Mouse (Mus musculus) heart, adult 8-10 months (tissue): Measurements from ENCODE around the gene Olfr316. TPM values are rescaled to one million over a fixed set of nuclear protein-coding genes. Genes with fewer than 3 reads are reported as not detected.
"Not testable (repeated sequence)": the region's sequence is repeated elsewhere in the genome, so short reads cannot be mapped to it uniquely, and the experiment has no call there.

Experiments
- DNase-seq: peaks from one replicate; pipeline ENCODE4 v3.0.0; 2022; ENCODE audit warnings: low spot score
- total RNA-seq, 4 experiments: library from RNA; stranded (reverse); gene quantifications; 2 replicates each; pipeline ENCODE4 v1.2.4; 2022

Gene Olfr316
- total RNA-seq = not detected

- DNase-seq = no peak
Observed at GRCm38 (mm10) chr11:58752434-58752833, at the start of gene Olfr316. Gene Olfr316, plus strand, starts transcription at chr11:58752734.

DNA sequence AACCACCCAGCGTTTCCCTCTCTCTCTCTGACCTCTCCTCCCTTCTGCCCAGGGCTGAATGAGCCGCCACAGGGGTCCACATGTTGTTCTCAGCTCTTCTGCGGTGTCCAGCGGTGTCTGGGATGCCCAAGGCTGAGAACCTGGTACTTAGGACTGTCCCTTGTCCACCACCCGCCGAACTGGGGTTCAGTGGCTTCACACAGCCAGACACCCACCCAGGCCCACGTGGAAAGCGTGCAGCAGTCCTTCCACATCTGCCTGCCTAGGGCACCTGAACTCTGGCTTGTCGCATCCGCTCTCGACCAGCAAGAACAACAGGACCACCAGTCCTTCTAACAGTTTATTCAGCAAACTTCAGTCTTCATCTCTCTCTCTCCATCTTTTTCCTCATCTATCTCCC, 43.4 kb upstream of the Olfr316 start:
- no peak for DNase-seq

- not testable (repeated sequence) for DNase-seq
Observed at GRCm38 (mm10) chr11:58717723-58718122, 34.8 kb upstream of the Olfr316 start.

- no peak for DNase-seq
Observed at GRCm38 (mm10) chr11:58719701-58720100, 32.8 kb upstream of the Olfr316 start.

- no peak for DNase-seq
Observed at GRCm38 (mm10) chr11:58723914-58724313, 28.6 kb upstream of the Olfr316 start, which contains the start of gene Olfr318. Gene Olfr318, minus strand, starts transcription at chr11:58724014.

- not testable (repeated sequence) for DNase-seq
Observed at GRCm38 (mm10) chr11:58727896-58728650, 24.5 kb upstream of the Olfr316 start.

GRCm38 (mm10) chr11:58733372-58733771, 19.2 kb upstream of the Olfr316 start:
- DNase-seq = no peak

GRCm38 (mm10) chr11:58738792-58739262, 13.7 kb upstream of the Olfr316 start, which contains the start of gene Olfr317:
Gene Olfr317, minus strand, starts transcription at chr11:58739212.
- DNase-seq = no peak

DNA sequence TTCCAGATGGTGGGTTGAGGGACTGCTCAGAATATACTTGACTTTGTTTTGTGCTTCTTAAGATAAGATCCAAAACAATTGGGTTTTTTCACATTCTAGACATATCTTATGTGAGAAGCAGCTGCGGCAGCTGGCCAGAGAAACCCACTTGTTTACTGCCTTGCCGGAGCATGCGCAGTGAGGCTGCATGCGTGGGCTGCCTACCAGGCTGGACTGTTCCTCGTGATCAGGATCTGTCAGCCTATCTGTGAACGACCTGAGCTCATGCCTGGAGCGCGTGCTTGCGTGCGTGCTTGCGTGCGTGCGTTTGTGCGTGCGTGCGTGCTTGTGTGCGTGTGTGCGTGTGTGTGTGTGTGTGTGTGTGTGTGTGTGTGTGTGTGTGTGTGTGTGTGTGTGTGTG, 1.4 kb upstream of the Olfr316 start:
- DNase-seq = not testable (repeated sequence)

- no peak for DNase-seq
Observed at GRCm38 (mm10) chr11:58772888-58773287, 20.4 kb downstream of the Olfr316 start, which contains the start of gene Olfr315. Gene Olfr315, plus strand, starts transcription at chr11:58773188.

DNA sequence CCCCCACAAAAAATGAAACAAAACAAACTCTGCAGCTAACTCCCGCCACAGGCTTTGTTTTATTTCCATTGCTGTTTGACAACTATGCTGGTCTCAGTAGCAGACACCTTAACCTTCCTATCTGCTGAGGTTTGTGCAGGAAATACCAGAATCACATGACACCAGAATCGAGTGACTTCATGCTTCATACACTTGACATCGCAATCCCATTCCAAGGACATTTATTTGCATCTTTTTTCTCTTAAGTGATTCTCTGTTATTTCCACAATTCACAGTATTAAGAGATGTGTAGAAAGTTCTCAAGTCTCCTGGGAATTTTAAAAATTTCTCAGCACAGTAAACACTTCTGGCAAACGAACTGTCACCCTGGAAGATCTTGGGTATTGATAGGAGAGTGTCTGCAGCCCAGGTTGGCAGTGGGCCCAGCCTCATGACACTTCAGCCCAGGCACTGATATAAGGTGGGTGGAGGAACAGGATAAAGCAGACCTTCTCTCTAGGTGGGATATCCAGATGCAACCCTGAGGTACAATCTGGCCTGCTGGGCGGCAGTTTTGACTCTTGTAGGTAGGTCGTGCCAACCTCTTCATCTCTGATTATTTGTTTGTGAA, 30.1 kb downstream of the Olfr316 start, which contains the start of gene Olfr314:
Gene Olfr314, plus strand, starts transcription at position 473 of the 610 bp plus-strand sequence.
- DNase-seq = no peak

- DNase-seq = no peak
Observed at GRCm38 (mm10) chr11:58784182-58784581, 31.6 kb downstream of the Olfr316 start.

DNA sequence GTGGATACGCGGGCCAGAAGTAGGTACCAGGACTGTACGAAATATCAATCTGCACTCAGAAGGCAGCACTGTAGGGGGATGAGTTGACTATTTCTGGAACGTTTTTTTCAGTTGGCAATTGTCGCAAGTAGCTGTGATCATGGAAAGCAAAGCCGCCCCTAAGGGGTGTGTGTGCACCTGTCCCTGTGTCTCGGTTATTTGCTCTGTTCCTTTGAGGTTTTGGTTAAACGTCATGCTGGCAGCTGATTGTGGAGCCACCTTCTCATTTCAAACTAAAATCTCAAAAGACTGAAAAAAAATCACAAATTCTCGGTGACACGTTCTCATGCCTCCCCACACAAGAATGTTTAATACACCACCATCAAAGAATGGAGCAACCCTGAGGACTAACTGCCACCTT, 35.1 kb downstream of the Olfr316 start:
- no peak for DNase-seq

DNA sequence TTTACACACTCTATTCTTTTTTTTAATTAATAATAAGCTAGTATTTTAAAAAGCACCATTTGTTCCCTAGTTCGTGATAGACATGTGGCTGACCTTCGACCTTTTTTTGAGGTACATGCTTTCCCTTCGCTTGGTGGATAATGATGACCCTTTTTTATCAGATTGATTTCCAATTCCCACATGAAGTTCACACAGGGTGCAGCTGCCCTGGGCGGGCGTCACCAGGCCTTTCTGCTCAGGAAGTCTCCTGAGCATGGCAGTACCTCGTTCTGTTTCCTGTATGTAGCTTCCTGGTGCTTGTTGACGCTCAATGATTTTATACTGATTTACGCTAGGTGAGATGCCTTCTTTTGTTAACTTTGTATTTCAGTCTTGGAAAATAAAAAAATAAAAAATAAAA, 35.8 kb downstream of the Olfr316 start:
- DNase-seq = no peak

GRCm38 (mm10) chr11:58789532-58789931, 37.0 kb downstream of the Olfr316 start:
- DNase-seq = no peak

DNA sequence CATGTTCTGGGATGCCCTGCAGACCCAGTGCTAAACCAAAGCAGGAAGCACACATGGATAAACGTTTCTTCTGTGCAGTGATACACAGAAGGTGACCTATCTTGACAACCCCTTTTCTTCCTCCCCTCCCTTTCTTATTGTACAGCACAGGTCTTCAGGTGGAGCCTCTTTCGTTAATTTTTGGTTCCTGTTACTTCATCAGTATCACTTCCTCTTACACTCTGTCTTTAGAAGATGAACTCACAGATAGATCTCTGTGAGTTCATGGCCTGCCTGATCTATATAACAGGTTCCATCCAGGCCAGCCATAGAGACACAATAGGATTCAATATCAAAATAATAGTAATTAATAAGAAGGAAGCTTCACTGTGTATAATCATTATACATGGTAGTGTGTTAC, 37.5 kb downstream of the Olfr316 start:
- DNase-seq = no peak

DNA sequence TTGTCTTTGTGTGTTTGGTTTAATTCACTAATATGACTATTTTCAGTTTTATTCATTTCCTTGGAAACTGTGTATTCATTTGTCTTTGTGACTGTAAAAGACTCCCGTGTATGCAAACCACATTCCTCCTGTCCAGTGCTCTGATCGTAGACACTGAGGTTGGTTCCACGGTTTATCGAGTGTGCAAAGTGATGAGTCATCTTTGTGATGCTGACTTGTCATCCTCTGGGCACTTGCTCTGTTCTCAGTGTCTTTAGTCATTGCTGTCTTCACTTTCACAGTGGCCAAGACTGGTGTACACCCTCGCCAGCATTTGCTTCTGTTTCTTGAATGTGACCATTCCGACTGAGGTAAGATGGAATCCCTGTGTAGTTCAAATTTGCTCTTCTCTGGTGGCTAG, 38.1 kb downstream of the Olfr316 start:
- DNase-seq = no peak

DNA sequence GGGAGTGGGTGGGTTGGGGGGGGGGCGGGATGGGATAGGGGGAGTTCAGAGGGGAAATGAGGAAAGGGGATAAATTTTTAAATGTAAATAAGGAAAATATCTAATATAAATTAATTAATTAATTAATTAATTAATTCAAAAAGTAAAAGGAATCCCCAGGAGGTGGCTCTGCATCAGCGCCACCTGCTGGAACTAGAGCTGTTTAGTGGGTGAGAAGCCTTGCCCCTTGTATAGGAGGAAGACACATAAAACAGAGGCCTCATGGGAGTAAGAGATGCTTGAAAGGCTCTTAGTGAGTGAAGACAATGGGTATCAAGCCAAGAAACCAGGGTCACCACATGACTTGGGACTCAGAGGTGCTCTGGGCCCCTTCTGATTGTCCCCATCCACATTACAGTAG, 43.3 kb downstream of the Olfr316 start:
- no peak for DNase-seq

DNA sequence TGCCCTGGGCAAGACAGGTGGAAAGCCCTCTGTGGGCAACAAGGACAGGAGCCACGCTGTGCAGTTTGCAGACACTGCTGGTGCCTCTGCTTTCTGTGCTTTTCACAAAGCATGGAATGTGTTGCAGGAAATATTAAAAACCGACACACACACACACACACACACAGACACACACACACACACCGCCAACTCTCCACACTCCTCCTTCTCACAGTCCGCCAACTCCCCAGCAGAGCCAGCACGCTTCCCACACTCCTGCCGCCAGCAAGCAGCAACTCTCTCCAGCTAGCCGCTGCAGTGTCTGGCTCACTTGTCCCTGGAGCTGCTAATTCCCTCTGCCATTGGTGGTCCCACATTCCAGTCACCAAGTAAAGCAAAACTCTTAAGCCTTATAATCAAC, 44.3 kb downstream of the Olfr316 start:
- no peak for DNase-seq

- DNase-seq = no peak
Observed at GRCm38 (mm10) chr11:58799747-58800146, 47.2 kb downstream of the Olfr316 start.

GRCm38 (mm10) chr11:58801558-58802228, 49.2 kb downstream of the Olfr316 start, which contains the start of gene Fam183b:
Gene Fam183b, minus strand, starts transcription at chr11:58801960.
- no peak for DNase-seq

DNA sequence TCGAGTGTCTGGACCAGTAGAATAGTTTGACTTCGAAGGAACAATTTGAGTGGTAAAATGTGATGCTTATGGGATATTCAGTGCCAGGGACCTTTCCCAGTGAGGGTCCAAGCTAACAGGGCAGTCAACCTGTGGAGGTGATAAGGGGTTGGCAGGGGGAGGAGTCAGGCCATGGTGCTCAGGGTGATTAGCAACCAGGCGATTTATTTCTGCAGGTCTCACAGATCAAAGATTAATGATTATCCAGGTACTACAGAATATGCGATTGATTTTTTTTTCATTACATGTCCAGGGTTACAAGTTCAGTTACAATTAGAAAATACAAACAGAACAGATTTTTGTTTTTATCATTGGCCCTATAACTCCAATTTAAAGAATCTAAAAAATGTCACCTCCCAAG, 51.3 kb downstream of the Olfr316 start:
- DNase-seq = no peak
